Mouse (Mus musculus) small intestine, adult 2 months (tissue): ENCODE results near the gene Gpc6.

Experiments used
- CTCF ChIP-seq: fragments of 200-500 bp; IDR thresholded peaks from 2 replicates; pipeline ENCODE4 v1.5.1; 2012; ENCODE audit warnings: low read depth, mild to moderate bottlenecking, control low read depth, inconsistent platforms, low read length, moderate library complexity, mixed read lengths; ENCODE audit not compliant: insufficient replicate concordance, insufficient read length; ENCODE audit errors: extremely low read depth
- POLR2A ChIP-seq: fragments of 200-500 bp; IDR thresholded peaks from 2 replicates; pipeline ENCODE4 v1.6.1; 2012; ENCODE audit warnings: low read depth, mild to moderate bottlenecking, control low read depth, inconsistent platforms, low read length, moderate library complexity

DNA sequence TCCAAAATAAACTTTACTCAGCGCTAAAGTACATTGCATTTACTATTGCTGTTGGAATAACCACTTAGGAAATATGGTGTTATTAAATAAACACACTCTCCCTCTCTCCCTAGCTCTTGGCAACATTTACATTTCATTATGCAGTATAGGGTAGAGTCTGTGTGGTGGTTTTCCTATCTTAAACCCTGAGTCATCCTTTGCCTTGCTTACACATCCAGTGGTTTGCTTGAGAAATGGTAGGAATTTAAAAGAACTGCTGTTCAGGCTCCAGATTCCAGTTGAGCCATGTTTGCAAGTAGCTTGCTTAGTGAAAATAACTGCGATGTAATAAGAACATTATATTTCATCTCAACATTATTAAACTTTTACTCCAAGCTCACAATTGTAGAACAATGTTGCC, 3.3 kb downstream of the Gpc6 start:
- no peak for TF ChIP-seq CTCF
- no peak for TF ChIP-seq POLR2A
